Mouse (Mus musculus) lung, adult 2 months (tissue): ENCODE results near the gene Syp.

Experiments
- CTCF ChIP-seq: fragments of 200-500 bp; IDR thresholded peaks from 2 replicates; pipeline ENCODE4 v1.5.1; 2011; ENCODE audit warnings: mild to moderate bottlenecking, low read length, control low read depth; ENCODE audit not compliant: insufficient read depth
- POLR2A ChIP-seq: fragments of 200-500 bp; IDR thresholded peaks from 2 replicates; pipeline ENCODE4 v1.6.1; 2011; ENCODE audit warnings: low read depth, mild to moderate bottlenecking, control low read depth, low read length, borderline replicate concordance; ENCODE audit errors: extremely low read depth

DNA sequence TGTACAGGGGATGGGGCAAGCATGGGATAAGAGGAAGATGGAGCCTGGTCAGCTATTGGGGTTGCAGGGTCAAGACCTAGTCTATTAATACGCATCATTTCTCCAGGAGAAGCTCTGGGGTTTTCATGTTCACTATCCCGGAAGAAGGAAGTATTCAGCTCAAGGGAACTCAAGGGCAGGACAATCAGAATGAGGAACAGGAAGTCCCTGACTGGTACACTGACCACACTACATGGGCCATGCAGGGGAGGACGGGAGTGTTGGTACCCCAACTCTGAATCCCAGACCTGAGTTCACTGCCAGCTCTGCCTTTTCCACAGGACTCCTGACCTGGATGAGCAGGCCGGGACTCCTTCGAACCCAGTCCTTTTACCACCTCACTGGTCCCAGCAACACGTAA is 5.7 kb upstream of the Syp start:
- TF ChIP-seq POLR2A (no peak), CTCF (no peak)
